In genomic region chr16:29614762-29615161, GRCm38 (mm10) we compare ENCODE assay signal across 22 mouse cellular contexts.
"Had no signal": no experiment of that assay in that cellular context is flagged by ENCODE, and none has a peak within 500 bp of the region (broad histone marks: within the 10 kb centered on the region; RNA-seq: fewer than 3 reads in every experiment).

No protein-coding gene starts in this region.

- H3K27ac ChIP-seq: heart, embryonic 10.5 days; hindbrain, embryonic 13.5 days; hindbrain, embryonic 15.5 days; hindbrain, postnatal 0 days; intestine, embryonic 15.5 days; limb, embryonic 13.5 days; limb, embryonic 15.5 days; liver, embryonic 12.5 days; liver, embryonic 14.5 days had no signal

- H3K27me3 ChIP-seq: heart, embryonic 12.5 days; hindbrain, embryonic 13.5 days; hindbrain, embryonic 15.5 days; intestine, embryonic 15.5 days; limb, embryonic 13.5 days; limb, embryonic 15.5 days; liver, embryonic 12.5 days had no signal

- DNase-seq: gastrocnemius, postnatal 14 days; gastrocnemius, postnatal 36 days; heart, adult 18-20 months; heart, postnatal 10 days; heart, postnatal 36 days; kidney, adult 11 months; kidney, adult 8-10 months; kidney, postnatal 10 days; kidney, postnatal 25 days; layer of hippocampus, adult 9-11 months; layer of hippocampus, postnatal 36 days; left cerebral cortex, postnatal 4 days had no signal

- ATAC-seq: hindbrain, postnatal 0 days; intestine, embryonic 15.5 days; liver, embryonic 12.5 days had no signal

- H3K4me1 ChIP-seq: heart, embryonic 10.5 days; heart, embryonic 12.5 days; hindbrain, embryonic 13.5 days; hindbrain, embryonic 15.5 days; intestine, embryonic 15.5 days; limb, embryonic 13.5 days; limb, embryonic 15.5 days; liver, embryonic 12.5 days had no signal

- H3K9ac ChIP-seq: heart, embryonic 12.5 days; hindbrain, embryonic 13.5 days; hindbrain, embryonic 15.5 days; intestine, embryonic 15.5 days; limb, embryonic 13.5 days; limb, embryonic 15.5 days; liver, embryonic 12.5 days; liver, embryonic 14.5 days had no signal

- H3K4me3 ChIP-seq: heart, embryonic 10.5 days; heart, embryonic 12.5 days; hindbrain, embryonic 13.5 days; hindbrain, embryonic 15.5 days; intestine, embryonic 15.5 days; limb, embryonic 13.5 days; limb, embryonic 15.5 days; liver, embryonic 12.5 days had no signal

- H3K4me2 ChIP-seq: heart, embryonic 12.5 days; hindbrain, embryonic 13.5 days; hindbrain, embryonic 15.5 days; intestine, embryonic 15.5 days; limb, embryonic 13.5 days; limb, embryonic 15.5 days; liver, embryonic 12.5 days had no signal

- H3K9me3 ChIP-seq: heart, embryonic 10.5 days; heart, embryonic 12.5 days; hindbrain, embryonic 13.5 days; hindbrain, embryonic 15.5 days; intestine, embryonic 15.5 days; limb, embryonic 13.5 days; limb, embryonic 15.5 days; liver, embryonic 12.5 days had no signal
